Mouse (Mus musculus) adrenal gland, adult 2 months (tissue): Measurements from ENCODE around the gene Pax9. TPM values are rescaled to one million over a fixed set of nuclear protein-coding genes. Genes with fewer than 3 reads are reported as not detected.
A peak's percentile ranks its signal among the peaks of the same experiment; 100 is the strongest.

Source experiments
- DNase-seq: peaks from one replicate; pipeline ENCODE4 v3.0.0; 2021
- long read RNA-seq: library from polyadenylated mRNA; stranded (forward); transcript quantifications from one replicate; pipeline ENCODE4 v2.0.0, GENCODE M21; 2021
- polyA plus RNA-seq: library from polyadenylated mRNA; depleted of rRNA; stranded (reverse); fragments of >200 nt; gene quantifications from 2 replicates; pipeline ENCODE4 v1.2.3, GENCODE M21; 2012; rRNA removed
- total RNA-seq, 2 experiments: library from RNA; stranded (reverse); gene quantifications; 2 replicates each; pipeline ENCODE4 v1.2.3; 2021

Gene Pax9
- not detected for total RNA-seq
- polyA plus RNA-seq, result not detected in 2 replicates
- long read RNA-seq, result 0 reads

DNA sequence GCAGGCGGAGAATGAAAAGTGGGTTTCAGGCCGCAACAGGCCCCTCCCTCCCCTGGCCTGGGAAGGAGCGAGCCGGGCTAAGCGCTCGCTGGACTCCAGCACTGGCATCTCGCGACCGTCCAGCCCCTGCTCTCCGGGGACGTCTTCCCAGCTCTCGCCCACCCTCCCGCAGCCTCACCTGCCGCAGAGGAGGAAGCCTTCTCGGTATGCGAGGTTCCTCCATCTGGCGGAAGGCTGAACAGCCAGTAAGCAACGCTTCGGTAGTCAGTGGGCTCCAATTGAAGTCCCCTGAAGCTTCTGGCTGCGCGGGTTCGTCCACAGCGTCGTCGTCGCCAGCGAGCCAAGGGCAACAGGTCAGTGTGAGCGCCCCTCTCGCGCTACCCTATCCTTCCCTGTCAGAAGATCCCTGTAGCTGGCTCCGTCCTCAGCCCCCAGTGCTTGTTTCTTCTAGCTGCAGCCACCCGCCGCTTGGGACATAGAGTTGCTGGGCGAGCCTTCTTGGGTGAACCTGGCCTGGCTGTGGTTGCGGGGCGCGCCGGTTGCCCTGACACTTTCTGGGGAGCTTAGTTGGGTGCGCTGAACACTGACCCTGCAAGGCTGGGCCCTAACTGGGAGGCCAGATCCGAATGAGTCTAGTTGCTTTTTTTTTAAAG lies at the start of gene Pax9:
Gene Pax9, plus strand, starts transcription at position 341 of the 653 bp plus-strand sequence.
- DNase-seq, result no peak

DNA sequence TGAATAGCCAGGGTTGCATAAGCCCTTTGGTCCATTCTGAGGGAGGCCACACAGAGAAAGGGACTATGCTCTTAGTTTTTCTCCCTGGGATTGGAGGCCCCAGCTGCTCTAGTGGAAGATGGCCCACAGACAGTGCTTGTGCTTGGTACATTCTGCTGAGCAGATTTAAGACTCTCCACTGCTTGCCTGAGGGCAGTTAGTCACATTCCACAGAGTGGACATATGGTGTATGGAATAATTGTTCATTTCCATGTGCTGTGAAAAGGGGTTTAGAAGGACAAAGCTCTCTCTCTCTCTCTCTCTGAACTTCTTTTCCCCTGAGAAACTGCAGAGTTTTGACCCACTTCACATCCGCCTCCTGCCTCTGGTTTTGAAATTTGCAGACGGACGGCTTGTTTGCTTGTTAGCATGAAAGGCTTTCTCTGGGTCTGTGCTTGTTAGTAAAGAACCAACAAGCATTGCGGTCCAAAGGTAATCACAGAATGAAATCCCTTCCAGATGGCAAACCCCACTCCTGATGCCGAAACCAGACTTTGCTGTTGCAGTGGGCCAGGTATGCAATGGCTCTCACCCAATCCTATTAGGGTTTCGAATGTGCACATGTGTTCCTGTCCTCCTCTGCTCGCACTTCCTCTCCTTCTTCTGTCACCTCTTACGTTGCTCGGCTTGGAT lies 22.0 kb upstream of the Pax9 start:
- DNase-seq, result no peak

DNA sequence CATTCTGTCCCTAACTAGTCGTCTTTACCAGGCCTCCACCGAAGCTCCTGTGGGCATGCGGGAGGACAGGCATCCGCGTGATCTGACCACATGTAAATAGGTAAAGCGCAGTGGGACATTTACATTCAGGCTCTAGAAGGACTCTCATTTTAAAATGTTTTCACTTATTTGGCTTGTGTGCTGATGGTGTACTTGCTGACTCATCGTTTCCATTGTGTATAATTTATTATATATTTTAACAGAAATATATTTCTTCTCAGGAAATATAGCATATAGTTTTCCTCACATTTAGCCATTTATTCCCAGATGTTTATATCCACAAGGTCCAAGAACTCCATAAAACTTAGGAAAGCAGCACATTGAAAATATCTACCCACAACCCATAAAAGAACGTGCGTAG lies 20.8 kb upstream of the Pax9 start:
- DNase-seq, result no peak

DNA sequence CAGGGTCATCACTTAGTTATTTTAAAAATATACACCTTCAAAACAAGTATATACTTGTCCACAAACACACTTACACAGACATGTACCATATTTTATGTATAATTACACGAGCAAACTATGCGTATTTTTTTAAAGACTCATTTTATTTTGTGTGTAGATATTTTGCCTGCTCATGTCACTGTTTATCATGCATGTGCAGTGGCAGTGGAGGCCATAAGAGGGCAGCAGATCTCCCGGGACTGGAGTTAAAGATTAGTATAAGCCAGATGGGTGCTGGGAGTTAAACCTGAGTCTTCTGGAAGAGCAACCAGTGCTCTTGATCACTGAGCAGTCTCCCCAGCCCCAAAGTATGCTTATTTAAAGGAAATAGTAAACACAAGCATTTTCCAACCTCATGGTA lies 16.8 kb upstream of the Pax9 start:
- no peak for DNase-seq

DNA sequence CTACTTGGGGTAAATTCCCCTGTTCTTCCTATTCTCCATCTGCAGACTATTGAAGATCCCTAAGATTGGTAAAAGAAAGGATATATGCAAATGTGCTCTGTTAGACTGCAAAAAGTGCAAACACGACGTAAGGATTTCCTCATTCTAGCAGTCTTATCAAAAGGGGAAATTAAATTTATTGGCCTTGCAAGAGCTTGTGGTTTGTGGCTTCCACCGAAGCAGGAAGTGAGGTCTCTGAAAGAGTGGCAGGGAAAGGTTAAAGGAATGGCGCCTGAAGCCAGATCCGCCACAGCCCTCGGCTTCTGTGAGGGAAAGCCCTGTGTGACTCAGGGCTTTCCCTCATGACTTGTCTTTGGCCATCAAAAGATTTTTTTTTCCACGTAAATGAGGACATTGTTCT lies 13.9 kb upstream of the Pax9 start:
- DNase-seq, result no peak

DNA sequence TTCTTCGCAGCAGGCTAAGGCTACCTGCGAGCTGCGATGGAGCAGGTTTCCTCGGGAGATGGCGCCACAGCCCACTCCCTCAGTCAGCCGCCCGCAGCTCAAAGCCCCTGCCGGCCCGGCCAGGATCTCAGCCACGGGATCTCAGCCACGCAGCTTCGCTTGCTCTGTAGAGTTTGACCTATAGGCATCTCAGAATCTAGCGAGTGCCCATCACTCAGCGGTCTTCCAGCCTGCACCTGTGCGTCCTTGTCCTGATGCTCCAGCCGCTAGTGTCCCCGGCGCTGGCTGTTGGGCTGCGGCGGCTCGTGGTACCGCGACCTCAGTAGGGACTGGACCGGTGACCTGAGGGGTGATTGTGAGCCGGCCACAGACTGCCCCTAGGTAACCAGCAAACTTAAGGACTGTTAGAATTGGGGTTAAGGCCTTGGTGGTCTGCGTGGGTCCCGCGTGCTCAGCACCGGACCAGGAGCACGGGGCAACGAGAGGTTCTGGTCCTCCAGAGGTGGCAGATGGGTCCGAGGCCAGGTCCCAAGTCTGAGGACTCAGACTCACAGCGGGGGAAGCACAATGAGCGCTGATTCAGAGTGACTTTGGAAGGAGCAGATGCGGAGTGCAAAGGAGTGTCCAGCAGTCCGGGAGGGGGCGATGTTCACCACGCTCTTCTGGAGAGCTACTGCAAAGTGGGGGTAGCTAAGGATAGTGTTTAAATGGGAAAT lies 10.3 kb upstream of the Pax9 start:
- DNase-seq, result no peak

DNA sequence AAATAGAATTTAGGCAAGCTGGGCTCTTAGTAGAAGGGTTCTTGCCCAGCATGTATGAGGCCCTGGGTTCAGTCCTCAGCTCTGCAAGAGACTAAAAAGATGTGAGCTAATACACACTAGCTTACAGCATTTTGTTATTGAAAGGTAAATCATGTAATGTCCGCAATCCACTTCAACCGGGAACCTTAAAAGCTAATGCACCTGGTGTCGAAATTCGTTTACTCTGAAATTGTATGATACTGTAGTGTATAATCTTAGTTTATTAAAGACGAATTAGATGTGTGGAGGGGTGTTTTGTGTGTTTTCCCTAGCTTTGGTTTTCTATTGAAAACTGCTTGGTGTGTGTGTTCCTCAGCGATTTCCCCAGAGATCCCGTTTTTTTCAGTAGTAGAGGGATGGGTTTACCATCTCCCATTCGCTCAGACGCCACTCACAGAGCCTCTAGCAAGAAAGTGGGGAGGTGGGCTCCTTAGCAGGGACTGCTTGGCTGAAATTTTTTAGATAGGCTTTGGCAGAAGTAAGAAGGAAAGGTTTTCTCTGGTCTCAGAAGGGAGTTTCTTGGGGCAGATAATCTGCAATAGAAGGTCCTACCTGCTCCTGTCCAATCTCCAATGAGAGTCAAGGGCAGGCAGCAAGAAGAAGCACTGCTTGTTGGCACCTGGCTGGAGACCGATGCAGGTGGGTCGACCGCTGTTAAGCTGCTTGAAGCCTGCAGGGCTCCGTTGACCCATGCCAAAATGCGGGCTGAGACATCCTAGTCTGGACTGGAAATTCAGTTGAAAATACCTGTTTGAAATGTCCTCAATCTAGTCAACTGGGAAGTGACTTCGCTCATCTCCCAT lies 3.7 kb upstream of the Pax9 start:
- DNase-seq, result no peak

DNA sequence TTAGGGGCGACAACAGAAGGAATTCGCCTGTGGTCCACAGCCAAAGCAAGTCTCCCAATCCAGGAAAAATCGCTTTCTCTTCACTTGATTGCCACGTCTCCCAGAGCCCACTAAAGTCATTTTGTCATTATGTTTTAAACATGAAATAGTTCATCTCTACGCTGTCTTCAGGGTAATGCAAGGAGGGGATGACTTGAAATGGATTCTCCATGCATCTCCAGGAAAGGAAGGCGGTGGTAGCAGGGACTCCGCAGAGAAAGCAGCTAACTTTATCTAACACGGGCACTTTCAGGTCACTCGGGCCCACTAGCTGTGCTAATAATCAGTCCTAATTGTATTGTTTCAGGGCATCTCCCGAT lies 3.1 kb upstream of the Pax9 start:
- DNase-seq, result no peak

DNA sequence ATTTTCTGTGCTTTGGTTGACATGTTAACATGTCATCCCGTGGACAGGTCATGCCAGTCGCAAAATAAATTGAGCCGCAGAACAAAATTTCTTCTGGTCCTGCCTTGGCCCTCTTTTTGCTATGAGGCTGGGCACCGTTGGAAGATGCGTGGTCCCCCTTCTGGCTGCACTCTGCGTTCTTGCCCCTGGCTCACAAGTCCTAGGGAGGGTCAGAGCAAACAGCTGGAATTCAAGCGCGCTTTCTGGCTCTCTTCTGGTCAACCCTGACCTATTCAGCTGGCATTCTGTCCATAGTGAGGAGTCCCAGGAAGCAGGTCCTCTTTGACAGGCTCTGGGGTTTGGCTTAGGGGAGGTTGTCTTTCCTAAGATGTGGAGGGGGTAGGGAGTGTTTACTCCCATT lies 2.6 kb upstream of the Pax9 start:
- no peak for DNase-seq

DNA sequence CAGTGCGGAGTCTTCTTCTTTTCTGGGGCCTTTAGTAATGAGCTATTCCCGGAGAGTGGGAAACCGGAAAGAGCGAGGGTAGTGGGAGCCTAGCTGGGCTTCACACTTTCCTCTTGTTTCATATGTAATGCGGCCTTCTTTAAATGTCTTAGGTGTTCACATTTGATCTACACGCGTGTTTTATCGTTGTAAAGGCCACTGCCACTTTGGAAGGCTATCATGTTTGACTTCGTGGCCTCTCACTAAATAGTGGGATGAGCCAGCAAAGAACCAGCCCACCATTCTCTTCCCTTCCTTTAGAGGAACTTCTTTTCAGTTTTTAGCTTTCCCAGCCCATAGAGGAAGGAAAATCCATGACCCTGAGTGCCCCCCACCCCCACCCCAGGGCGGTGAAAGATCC lies 2.2 kb upstream of the Pax9 start:
- DNase-seq, result no peak

DNA sequence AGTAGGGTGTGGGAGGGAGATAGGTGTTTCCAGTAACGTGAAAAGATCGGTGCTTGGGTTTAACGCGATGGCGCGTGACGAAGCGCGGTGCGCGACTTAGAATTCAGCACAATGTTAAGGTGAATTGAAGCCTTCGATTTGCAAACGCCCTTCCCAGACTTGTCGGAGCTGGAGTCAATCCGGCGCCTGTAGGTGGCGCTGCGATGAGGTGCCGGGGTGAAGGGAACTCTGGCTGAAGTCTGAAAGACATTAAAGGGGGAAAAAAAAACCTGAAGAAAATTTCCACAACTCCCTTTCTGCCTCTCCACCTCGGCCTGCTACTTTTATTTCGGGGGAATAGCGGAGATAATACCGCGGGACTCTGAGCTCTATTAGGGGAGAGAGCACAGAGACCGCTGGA lies 1.8 kb upstream of the Pax9 start:
- no peak for DNase-seq

DNA sequence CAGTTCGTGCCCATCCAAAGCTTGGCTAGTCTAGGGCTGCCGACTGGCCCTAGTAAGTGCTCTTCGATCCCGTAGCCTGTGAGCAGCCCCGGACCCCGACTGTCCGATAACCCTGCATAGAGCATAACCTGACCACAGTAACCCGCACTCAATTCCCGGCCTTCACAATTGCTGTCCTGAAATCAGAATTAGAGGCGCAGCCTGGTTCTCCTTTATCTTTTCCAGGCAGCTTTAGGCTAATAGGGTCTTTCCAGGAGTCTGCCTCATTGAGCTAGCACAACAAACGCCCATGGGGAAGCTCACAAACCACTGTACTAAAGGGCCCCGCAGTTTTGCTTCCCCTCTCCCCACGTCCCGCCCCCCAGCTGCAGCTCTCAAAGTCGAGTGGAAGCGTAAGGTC lies 1.2 kb upstream of the Pax9 start:
- DNase-seq, result no peak

DNA sequence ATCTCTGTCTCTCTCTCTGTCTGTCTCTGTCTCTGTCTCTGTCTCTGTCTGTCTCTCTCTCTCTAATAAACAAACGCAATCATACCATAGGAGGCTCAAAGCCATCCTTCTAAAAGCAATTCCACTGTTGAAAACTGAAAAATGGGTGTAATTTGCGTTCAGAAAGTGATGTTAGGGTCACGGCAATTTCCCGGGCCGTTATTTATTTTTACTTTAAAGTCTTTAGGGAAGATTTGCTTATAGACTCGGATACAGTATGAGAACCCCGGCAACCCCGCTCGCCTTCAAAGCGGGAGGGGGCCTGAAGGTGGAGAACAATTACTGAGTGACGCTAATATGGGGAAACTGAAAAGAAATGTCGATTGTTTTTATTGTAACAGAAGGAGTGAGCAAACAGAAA lies 566 bp upstream of the Pax9 start:
- DNase-seq, result no peak

DNA sequence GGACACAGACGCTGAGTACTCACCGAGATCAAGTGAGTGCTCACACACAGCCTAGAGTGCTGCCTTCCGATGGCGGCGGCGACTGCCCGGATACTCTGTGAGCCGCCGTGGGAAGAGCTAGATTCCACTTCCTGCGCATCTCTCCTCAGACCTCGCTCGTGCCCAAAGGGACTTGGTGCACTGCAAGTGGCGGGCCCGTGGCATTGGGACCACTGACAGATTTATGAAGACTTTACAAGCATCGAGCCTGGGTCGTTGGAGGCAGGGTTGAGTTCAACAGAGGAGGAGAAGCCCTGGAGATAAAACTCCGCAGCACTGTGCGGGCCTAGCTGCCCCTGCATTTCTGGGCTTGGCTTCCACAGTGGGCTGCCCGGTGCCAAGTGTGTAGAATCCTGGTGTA lies 969 bp downstream of the Pax9 start:
- DNase-seq, result no peak

DNA sequence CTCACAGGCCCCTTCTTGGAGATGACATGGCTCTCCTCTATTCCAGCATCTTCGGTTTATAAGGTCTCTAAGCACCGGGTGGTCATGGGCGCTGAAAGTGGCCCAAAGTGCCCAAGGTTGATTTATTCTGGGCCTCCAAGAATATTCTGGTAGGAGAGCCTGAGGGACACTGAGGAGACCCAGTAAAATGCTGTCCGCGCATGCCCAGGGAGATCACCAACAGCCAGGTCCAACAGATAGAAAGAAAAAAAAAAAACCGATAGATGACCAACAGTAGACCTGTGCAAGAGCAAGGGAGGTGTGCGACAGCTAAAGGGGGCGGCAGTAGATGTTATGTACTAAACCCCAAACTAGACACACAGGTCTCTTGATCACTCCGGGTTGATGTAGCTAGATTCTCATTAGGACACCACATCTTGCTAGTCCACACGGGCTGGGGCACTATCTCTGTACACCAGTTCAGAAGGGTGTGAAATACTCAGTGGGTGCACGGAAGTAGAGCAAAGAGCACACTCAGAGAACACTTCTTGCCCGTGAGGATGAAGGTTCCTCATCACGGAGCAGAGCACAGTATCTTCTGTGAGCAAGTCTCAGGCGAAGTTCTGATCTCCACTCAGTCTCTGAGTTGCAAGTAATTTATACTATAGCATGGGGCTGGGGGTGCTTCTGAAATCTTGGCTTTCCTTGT lies 2.0 kb downstream of the Pax9 start:
- DNase-seq, result no peak

DNA sequence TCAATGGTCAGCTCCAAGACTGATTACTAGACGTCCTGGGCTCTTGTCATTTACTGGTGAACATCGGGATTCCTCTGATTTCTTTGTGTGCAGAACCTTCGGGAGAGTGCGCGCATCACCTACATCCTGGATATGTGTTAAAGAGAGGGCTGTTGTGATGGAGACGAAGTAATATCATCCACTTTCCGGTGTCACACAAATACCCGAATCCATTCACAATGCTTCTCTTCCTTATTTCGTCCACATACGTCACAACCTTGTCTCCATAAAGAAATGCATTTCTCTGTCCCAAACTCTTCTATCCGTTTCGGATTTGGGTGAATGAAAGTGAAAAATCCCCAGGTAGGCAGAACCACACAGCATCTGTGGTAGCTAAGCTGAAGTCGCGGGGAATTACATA lies 2.8 kb downstream of the Pax9 start:
- DNase-seq, result no peak

DNA sequence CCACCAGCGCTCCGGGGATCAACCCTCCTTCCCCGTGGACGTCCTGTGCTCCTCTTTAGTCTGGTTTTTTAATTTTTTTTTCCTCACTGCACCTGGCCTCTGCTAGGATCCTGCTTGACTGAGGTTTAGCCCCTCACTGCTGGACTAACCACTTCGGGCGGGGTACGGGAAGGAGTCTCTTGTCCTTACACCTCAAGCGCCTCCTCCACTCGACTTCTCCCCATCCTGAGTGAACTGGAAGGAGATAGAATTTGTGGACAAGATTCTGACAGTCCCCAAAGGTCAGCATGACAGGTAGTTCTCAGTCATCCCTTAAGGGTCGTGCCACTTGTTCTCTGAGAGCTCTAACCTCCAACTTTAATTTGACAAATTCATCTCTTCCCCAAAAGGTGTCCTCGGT lies 3.4 kb downstream of the Pax9 start:
- DNase-seq, result no peak

DNA sequence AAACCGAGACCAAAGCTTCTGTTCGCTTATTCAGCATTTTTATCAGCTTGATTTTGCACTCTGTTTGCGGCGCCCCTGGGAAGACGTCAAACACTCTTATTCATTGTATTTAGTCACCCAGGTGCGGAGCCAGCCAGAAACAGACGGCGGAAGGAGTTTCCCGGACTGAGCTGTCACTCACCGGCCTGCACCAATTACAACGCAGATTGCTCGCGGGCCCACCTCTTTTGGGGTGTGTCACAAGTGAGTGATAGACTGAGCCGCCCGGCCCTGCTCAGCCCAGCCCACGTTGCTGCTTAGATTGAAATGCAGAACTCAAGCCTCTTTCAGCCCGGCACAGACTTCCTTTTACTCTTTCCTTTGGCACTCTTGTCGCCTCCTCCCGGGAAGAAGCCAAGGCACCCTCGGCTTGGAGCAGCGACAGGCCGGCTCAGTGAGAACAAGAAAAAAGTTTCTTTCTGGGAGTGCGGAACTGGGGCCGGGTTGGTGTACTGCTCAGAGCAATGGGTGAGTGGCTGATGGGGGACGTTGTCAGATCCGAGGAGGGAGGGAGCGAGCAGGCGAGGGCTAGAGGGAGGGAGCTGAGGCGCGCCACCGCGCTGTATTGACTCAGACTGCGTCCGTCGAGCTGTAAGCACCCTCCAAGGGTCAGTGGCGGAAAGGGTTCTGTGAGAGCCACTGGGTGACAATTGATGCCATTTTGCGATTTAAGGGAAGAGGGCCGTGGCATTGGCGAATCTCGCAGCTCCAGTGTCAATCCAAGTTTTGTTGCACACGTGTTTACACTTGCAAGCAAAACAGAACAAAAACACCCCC lies 4.0 kb downstream of the Pax9 start:
- DNase-seq, result peak; percentile 79

DNA sequence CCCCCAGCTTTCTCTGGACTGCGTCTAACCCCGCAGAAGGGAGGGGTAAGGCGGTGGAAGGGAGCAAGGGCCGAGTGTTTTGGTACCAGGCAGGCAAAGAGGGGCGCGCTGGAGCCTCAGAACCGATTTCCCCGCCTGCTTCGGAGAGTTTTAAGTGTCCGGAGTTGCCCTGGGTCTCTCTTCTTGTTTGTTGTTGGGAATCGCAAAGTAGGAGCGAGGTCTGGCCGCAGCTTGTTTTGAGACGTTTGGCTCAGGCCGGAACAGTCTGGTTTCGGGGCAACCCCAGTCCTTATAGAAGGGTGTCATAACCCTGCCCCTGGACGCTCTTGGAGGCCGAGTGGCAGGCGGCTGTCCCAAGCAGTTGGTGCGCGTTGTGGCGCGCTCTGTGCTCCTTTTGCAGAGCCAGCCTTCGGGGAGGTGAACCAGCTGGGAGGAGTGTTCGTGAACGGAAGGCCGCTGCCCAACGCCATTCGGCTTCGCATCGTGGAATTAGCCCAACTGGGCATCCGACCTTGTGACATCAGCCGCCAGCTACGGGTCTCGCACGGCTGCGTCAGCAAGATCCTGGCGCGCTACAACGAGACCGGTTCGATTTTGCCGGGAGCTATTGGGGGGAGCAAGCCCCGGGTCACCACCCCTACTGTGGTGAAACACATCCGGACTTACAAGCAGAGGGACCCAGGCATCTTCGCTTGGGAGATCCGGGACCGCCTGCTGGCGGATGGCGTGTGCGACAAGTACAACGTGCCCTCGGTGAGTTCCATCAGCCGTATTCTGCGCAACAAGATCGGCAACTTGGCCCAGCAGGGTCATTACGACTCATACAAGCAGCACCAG lies 4.8 kb downstream of the Pax9 start:
- no peak for DNase-seq
